Comparison of ENCODE assay signal across 8 mouse cellular contexts in genomic region chr10:22731272-22732093, GRCm38 (mm10). TPM values are rescaled to one million over a fixed set of nuclear protein-coding genes. Genes with fewer than 3 reads are reported as not detected.
DNase-seq lines count a peak whose midpoint lies in the region; ATAC-seq and TF ChIP-seq lines count a peak whose summit lies in the region.

TSS of gene Tbpl1 (minus strand) at chr10:22731938.

- no peaks in the 10 kb centered on the region for H3K27me3 ChIP-seq in heart, embryonic 12.5 days (replicated peaks)
- H3K27me3 ChIP-seq in kidney, postnatal 0 days (ENCODE audit: insufficient read depth, low read length), result no peaks in the 10 kb centered on the region
- H3K27me3 ChIP-seq in liver, embryonic 11.5 days (replicated peaks; ENCODE audit: control insufficient read depth, insufficient read depth, low read length), result no peaks in the 10 kb centered on the region
- H3K27me3 ChIP-seq in stomach, embryonic 16.5 days (ENCODE audit: control insufficient read depth, insufficient read depth, low read length), result no peaks in the 10 kb centered on the region

- H3K4me2 ChIP-seq in heart, embryonic 12.5 days, result peak within 1 kb of the TSS; percentile 87
- H3K4me2 ChIP-seq in kidney, postnatal 0 days (ENCODE audit: low read length), result peak within 1 kb of the TSS; percentile 92
- peak within 1 kb of the TSS; percentile 96 for H3K4me2 ChIP-seq in liver, embryonic 11.5 days
- H3K4me2 ChIP-seq in stomach, embryonic 16.5 days (ENCODE audit: low read depth, low read length), result peak within 1 kb of the TSS; percentile 79

- H3K9ac ChIP-seq in heart, embryonic 12.5 days, result peak within 1 kb of the TSS; percentile 89
- peak within 1 kb of the TSS; percentile 93 for H3K9ac ChIP-seq in kidney, postnatal 0 days (ENCODE audit: low read depth, low read length)
- peak within 1 kb of the TSS; percentile 95 for H3K9ac ChIP-seq in liver, embryonic 11.5 days (ENCODE audit: low read depth, low read length)
- peak within 1 kb of the TSS; percentile 94 for H3K9ac ChIP-seq in stomach, embryonic 16.5 days (ENCODE audit: low read length)

- H3K9me3 ChIP-seq in heart, embryonic 12.5 days (replicated peaks), result no peaks in the 10 kb centered on the region
- no peaks in the 10 kb centered on the region for H3K9me3 ChIP-seq in kidney, postnatal 0 days (replicated peaks; ENCODE audit: low read length)
- H3K9me3 ChIP-seq in liver, embryonic 11.5 days (ENCODE audit: control insufficient read depth, low read length), result no peaks in the 10 kb centered on the region
- H3K9me3 ChIP-seq in stomach, embryonic 16.5 days (replicated peaks; ENCODE audit: control insufficient read depth, low read length), result no peaks in the 10 kb centered on the region

- DNase-seq in CD4-positive, CD25-positive, alpha-beta regulatory T cell, adult 2 months (ENCODE audit: low read depth, low spot score), result peak; percentile 95
- DNase-seq in brain, embryonic 18.5 days (ENCODE audit: low read depth, low spot score), result peak; percentile 94
- peak; percentile 98 for DNase-seq in kidney, postnatal 0 days (ENCODE audit: low spot score)
- DNase-seq in liver, embryonic 11.5 days (ENCODE audit: low spot score), result peak; percentile 91
- peak; percentile 91 for DNase-seq in naive thymus-derived CD4-positive, alpha-beta T cell, adult 2 months (ENCODE audit: low read depth)

- peak; percentile 97 for ATAC-seq in erythroid progenitor cell, adult 5-6 weeks (replicated peaks; ENCODE audit: low FRiP score, poor library complexity, severe bottlenecking)
- peak; percentile 99 for ATAC-seq in heart, embryonic 12.5 days (ENCODE audit: insufficient number of reproducible peaks, low FRiP score)
- peak; percentile 98 for ATAC-seq in kidney, postnatal 0 days (replicated peaks; ENCODE audit: low FRiP score, low read depth)
- peak; percentile 97 for ATAC-seq in liver, embryonic 11.5 days (replicated peaks; ENCODE audit: low FRiP score)
- ATAC-seq in stomach, embryonic 16.5 days (ENCODE audit: insufficient read depth, low FRiP score), result peak; percentile 98

- under 1% methylated on average over 77 of the region's 77 CpGs for WGBS in heart, embryonic 12.5 days
- under 1% methylated on average over 77 of the region's 77 CpGs for WGBS in kidney, postnatal 0 days
- under 1% methylated on average over 75 of the region's 77 CpGs for WGBS in liver, embryonic 11.5 days
- under 1% methylated on average over 75 of the region's 77 CpGs for WGBS in stomach, embryonic 16.5 days

- TF ChIP-seq CTCF in kidney, postnatal 0 days (IDR thresholded peaks at IDR 0.05; ENCODE audit: low read depth), result peak; percentile 35; the same call in 1 of the 2 replicates

- H3K36me3 ChIP-seq in heart, embryonic 12.5 days, result no peaks in the 10 kb centered on the region
- no peaks in the 10 kb centered on the region for H3K36me3 ChIP-seq in kidney, postnatal 0 days (ENCODE audit: insufficient read depth, low read length)
- H3K36me3 ChIP-seq in liver, embryonic 11.5 days (ENCODE audit: control insufficient read depth, insufficient read depth, low read length), result no peaks in the 10 kb centered on the region
- H3K36me3 ChIP-seq in stomach, embryonic 16.5 days (ENCODE audit: control insufficient read depth, insufficient read depth, low read length), result no peaks in the 10 kb centered on the region

- peak within 1 kb of the TSS; percentile 93 for H3K27ac ChIP-seq in heart, embryonic 12.5 days (ENCODE audit: poor library complexity, severe bottlenecking)
- peak within 1 kb of the TSS; percentile 96 for H3K27ac ChIP-seq in kidney, postnatal 0 days
- peak within 1 kb of the TSS; percentile 86 for H3K27ac ChIP-seq in liver, embryonic 11.5 days (ENCODE audit: low read depth, low read length)
- peak within 1 kb of the TSS; percentile 86 for H3K27ac ChIP-seq in stomach, embryonic 16.5 days (ENCODE audit: low read length)

- H3K4me3 ChIP-seq in heart, embryonic 12.5 days, result peak within 1 kb of the TSS; percentile 89
- H3K4me3 ChIP-seq in kidney, postnatal 0 days (replicated peaks; ENCODE audit: low read depth, low read length), result peak within 1 kb of the TSS; percentile 90
- peak within 1 kb of the TSS; percentile 96 for H3K4me3 ChIP-seq in liver, embryonic 11.5 days (ENCODE audit: low read depth, low read length)
- peak within 1 kb of the TSS; percentile 95 for H3K4me3 ChIP-seq in stomach, embryonic 16.5 days (replicated peaks; ENCODE audit: low read length)

- peaks cover 26% of the 10 kb centered on the region for H3K4me1 ChIP-seq in heart, embryonic 12.5 days (replicated peaks)
- H3K4me1 ChIP-seq in kidney, postnatal 0 days (replicated peaks; ENCODE audit: insufficient read depth, low read length), result peaks cover 17% of the 10 kb centered on the region; the same call in 1 of the 2 replicates
- H3K4me1 ChIP-seq in liver, embryonic 11.5 days (replicated peaks; ENCODE audit: control insufficient read depth, insufficient read depth, low read length), result peaks cover 20% of the 10 kb centered on the region
- peaks cover 13% of the 10 kb centered on the region for H3K4me1 ChIP-seq in stomach, embryonic 16.5 days (ENCODE audit: control insufficient read depth, insufficient read depth, low read length)

RNA-seq across cellular contexts. Expression of gene Tbpl1, which starts in this region (rescaled TPM):
- total RNA-seq in erythroid progenitor cell, adult 5-6 weeks (2015; ENCODE audit: low replicate concordance), result 18.7 and 20.5 TPM in 2 replicates
- 16.3 and 21.1 TPM in 2 replicates for total RNA-seq in erythroid progenitor cell, adult 5-6 weeks (2017; ENCODE audit: low replicate concordance)
- 50.7 and 56.0 TPM in 2 replicates for polyA plus RNA-seq in heart, embryonic 12.5 days (2016; fragmentation: Nextera tagmentation; extraction: Ambion mirVana)
- 58.3 and 62.8 TPM in 2 replicates for polyA plus RNA-seq in kidney, postnatal 0 days (2015; fragmentation: Nextera tagmentation; extraction: Ambion mirVana)
- polyA plus RNA-seq in liver, embryonic 11.5 days (2014; fragmentation: Nextera tagmentation; extraction: Ambion mirVana), result 54.0 and 61.9 TPM in 2 replicates
- polyA plus RNA-seq in stomach, embryonic 16.5 days (2015; fragmentation: Nextera tagmentation; extraction: Ambion mirVana), result 52.7 and 53.2 TPM in 2 replicates

Comparison
In these comparisons a context has a peak if more than half of its experiments do, and no peak if none do; other contexts are left out.
1. Peak in every context shown above with its lines: DNase-seq, ATAC-seq, H3K4me3 ChIP-seq and H3K27ac ChIP-seq.